Mouse (Mus musculus) embryo, embryonic 10 days (tissue): Measurements from ENCODE around the gene Gm5148.

Experiments
- DNase-seq: peaks from one replicate; pipeline ENCODE4 v3.0.0-alpha.2; 2015; ENCODE audit warnings: low spot score

The Gm5148 gene

GRCm38 (mm10) chr3:37724171-37724804 lies at the start of gene Gm5148:
Gm5148 (minus strand) TSS chr3:37724490.
- peak; percentile 68 for DNase-seq

GRCm38 (mm10) chr3:37770951-37771350 lies 46.7 kb upstream of the Gm5148 start:
- DNase-seq, result no peak

- peak; percentile 56 for DNase-seq
These were observed 45.0 kb upstream of the Gm5148 start for GRCm38 (mm10) chr3:37769268-37769756.

- no peak for DNase-seq
These were observed 43.1 kb upstream of the Gm5148 start for GRCm38 (mm10) chr3:37767147-37768015.

GRCm38 (mm10) chr3:37766628-37767027 lies 42.3 kb upstream of the Gm5148 start:
- DNase-seq, result no peak

GRCm38 (mm10) chr3:37765971-37766370 lies 41.7 kb upstream of the Gm5148 start:
- no peak for DNase-seq

GRCm38 (mm10) chr3:37765275-37765674 lies 41.0 kb upstream of the Gm5148 start:
- DNase-seq, result no peak

- no peak for DNase-seq
These were observed 38.0 kb upstream of the Gm5148 start for GRCm38 (mm10) chr3:37762303-37762702.

GRCm38 (mm10) chr3:37761741-37762140 lies 37.5 kb upstream of the Gm5148 start:
- DNase-seq, result no peak

- no peak for DNase-seq
These were observed 36.6 kb upstream of the Gm5148 start for GRCm38 (mm10) chr3:37760866-37761265.

GRCm38 (mm10) chr3:37758611-37759322 lies 34.5 kb upstream of the Gm5148 start:
- no peak for DNase-seq

GRCm38 (mm10) chr3:37758124-37758523 lies 33.8 kb upstream of the Gm5148 start:
- DNase-seq, result peak; percentile 55

- no peak for DNase-seq
These were observed 33.3 kb upstream of the Gm5148 start for GRCm38 (mm10) chr3:37757613-37758012.

GRCm38 (mm10) chr3:37756005-37756404 lies 31.7 kb upstream of the Gm5148 start:
- no peak for DNase-seq

GRCm38 (mm10) chr3:37754639-37755038 lies 30.3 kb upstream of the Gm5148 start:
- no peak for DNase-seq

GRCm38 (mm10) chr3:37753148-37753547 lies 28.9 kb upstream of the Gm5148 start:
- no peak for DNase-seq

GRCm38 (mm10) chr3:37748002-37748733 lies 23.9 kb upstream of the Gm5148 start:
- no peak for DNase-seq

GRCm38 (mm10) chr3:37747258-37748001 lies 23.1 kb upstream of the Gm5148 start:
- no peak for DNase-seq

- no peak for DNase-seq
These were observed 19.8 kb upstream of the Gm5148 start for GRCm38 (mm10) chr3:37744050-37744449.

- DNase-seq, result no peak
These were observed 15.7 kb upstream of the Gm5148 start for GRCm38 (mm10) chr3:37739996-37740395.
